Mouse (Mus musculus) activated CD4-positive, CD25-positive, alpha-beta regulatory T cell, adult 4 months (primary cell): ENCODE data around the gene AI854703. TPM values are rescaled to one million over a fixed set of nuclear protein-coding genes. Genes with fewer than 3 reads are reported as not detected.

Experiments
- ATAC-seq: one replicate; pipeline ENCODE4 v1.8.0; 2017
- polyA plus RNA-seq, 2 experiments: library from polyadenylated mRNA; unstranded; fragments of 100-300 nt; shearing (Covaris generic); gene quantifications; one replicate each; pipeline ENCODE4 v1.2.1; 2017

Gene AI854703
- polyA plus RNA-seq, 2 experiments from 2014 or later: 1.2 to 1.7 TPM

DNA sequence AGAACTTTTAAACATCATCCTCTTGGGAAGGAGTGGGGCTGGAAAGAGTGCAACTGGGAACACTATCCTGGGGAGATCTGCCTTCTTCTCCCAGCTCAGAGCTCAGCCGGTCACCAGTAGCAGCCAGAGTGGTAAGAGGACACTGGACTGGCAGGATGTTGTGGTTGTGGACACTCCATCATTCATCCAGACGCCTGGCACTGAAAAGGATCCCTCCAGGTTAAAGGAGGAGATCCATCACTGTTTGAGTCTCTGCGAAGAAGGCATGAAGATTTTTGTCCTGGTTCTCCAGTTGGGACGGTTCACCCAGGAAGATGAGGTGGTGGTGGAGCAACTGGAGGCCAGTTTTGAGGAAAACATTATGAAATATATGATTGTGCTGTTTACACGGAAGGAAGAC is 32.2 kb downstream of the AI854703 start:
- no peak for ATAC-seq

GRCm38 (mm10) chr6:48664750-48665149 is 38.2 kb downstream of the AI854703 start:
- ATAC-seq: peak; percentile 28

DNA sequence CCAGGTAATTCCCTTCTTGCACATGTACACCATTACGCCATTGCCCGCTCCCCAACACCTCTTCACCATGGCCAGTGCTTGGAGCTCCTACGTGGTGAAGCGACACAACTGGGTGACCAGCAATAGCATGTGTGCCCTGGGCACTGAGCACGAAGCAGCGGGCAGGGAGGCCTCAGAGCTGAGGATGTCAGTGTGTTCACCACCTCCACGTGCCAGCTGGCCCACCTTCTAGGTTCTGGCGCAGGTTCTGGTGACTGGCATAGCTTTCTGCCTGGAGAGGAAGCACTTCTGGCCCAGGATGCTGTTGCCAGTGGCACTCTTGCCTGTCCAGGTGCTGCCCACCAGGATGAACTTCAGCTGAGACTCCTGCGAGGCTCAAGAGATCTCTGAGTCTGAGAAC is 38.9 kb downstream of the AI854703 start:
- no peak for ATAC-seq

GRCm38 (mm10) chr6:48666159-48666586 is 39.6 kb downstream of the AI854703 start:
- ATAC-seq: peak; percentile 59

DNA sequence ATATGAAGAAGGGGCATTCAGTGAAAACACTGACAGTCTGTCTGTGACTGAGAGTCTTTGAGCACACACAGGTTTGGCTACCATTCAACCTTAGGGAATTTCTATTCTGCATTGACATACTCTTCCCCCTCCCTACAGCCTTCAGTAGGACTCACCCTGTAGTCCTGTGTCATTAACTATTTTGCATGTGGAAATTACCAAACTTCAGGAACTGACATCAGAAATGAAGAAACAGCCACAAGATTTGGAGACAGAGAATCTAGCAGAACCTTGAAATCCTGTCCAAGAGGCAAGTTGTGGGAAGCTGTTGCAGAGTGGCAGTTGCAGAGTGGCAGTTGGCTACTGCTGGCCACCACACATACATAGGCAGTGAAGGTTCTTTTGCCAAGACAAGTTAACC is 41.5 kb downstream of the AI854703 start:
- no peak for ATAC-seq

DNA sequence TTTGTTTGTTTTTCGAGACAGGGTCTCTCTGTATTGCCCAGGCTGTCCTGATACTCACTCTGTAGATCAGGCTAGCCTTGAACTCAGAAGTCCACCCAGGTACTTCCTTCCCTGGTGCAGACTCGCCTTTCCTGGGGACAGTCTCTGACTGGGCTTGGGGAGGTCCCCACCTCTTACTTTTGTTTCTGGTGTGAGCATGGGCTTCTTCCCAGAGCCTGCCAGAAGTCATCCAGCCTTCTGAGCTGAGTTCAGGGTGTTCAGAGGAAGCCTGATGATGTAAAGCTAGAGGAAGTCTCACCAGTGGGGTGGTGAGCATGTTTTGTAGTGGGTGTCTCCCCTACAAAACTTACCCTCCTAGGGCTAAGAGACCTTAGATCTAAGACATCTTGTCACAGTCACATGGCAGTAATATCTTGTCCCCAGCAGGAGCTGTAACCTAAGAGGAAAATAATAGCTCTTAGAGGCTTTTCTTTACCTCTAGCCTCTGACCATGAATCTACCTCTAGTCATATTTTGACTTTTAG is 42.9 kb downstream of the AI854703 start:
- ATAC-seq: peak; percentile 32

GRCm38 (mm10) chr6:48674291-48675058 is 47.9 kb downstream of the AI854703 start:
- no peak for ATAC-seq

GRCm38 (mm10) chr6:48675400-48675930 is 48.9 kb downstream of the AI854703 start:
- ATAC-seq: no peak

DNA sequence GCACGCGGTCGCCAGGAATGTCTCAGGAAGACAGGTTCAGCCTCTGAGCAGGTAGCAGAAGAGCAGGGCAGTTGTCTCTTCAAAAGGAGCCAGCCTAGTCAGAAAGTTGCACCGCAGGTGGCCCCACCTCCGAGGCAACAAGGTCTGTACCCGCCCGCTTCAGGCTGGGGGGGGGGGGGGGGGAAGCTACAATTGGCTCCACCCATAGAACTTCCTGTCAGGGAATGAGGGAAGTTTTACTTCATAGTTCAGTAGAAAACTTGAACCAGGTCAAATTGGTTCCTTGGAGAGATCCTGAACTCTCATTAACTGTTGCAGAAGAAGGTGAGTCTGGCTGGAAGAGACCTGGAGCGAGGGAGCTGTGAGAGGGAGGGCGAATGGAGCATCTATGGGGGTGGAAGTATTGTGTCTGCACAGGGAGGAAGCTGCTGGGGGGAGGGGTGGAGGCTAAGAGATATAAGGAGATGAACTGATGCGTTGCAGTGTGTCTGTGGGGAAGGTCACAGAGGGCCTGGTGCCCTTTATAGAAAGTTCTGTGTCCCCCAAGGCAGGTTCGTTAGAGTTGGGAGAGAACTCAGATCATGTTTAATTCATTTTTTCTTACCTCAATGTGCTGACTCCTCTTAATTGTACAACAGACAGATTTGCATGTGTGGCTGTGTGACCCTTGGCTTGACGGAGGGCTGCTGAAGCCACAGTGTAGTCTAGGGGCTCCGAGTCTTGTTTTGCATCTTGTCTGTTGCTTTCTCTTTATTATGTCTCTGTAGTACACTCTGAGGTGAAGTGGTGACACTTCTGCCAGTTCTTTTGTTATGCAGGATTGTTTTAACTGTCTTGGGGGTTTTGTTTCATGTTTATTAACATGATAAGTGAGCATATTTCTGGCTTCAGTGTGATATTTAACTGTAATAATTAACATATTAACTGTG is 49.6 kb downstream of the AI854703 start, which contains the start of gene Gimap9:
Gimap9 (plus strand) TSS at position 199 of the 929 bp plus-strand sequence.
- ATAC-seq: peak; percentile 45

DNA sequence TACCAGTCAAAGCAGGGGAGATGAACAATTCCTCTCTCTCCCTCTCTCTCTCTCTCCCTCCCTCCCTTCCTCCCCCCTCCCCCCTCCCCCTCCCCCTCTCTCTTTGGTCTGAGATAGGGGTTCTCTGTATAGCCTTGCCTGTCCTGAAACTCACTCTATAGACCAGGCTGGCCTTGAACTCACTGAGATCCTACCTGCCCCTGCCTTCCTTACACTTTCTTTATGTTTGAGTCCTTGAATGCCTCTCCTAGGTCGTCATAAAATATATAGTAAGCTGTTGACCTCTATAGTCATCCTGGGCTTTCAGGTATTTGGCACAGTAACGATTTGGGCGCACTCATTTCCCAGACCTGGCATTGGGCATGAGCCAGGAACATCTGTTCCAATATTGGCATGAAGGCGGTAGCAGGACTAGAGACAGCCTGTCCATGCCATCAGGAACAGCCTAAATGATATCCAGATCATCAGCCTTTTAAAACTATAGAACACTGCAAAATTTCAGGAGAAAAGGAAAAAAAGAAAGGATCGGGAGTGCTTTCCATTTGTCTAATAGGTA is 50.4 kb downstream of the AI854703 start:
- no peak for ATAC-seq

- no peak for ATAC-seq
These were observed 51.2 kb downstream of the AI854703 start for GRCm38 (mm10) chr6:48677492-48678345.

DNA sequence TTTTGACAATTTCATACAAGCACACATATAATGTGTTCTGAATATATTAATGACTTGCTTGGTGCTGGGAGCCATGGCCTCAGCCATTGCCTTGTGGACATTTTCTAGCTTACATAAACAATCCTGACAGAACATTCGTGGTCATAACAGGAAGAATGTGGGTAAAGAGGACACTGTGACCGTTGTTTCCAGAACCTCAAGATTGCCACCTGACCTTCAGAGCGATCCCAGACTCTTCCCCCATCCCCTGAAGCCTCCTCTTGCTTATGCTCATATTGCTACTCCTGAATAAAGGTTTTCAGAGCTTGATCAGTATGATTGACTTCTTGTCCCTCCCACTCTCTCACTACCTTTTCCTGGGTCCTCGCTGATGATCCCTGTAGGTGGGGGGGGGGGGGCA is 51.8 kb downstream of the AI854703 start:
- ATAC-seq: no peak

GRCm38 (mm10) chr6:48679701-48680100 is 53.1 kb downstream of the AI854703 start:
- ATAC-seq: peak; percentile 25

GRCm38 (mm10) chr6:48680421-48680820 is 53.9 kb downstream of the AI854703 start:
- ATAC-seq: peak; percentile 48

- peak; percentile 50 for ATAC-seq
These were observed 55.0 kb downstream of the AI854703 start for GRCm38 (mm10) chr6:48681472-48682090.

GRCm38 (mm10) chr6:48682271-48682670 is 55.7 kb downstream of the AI854703 start:
- no peak for ATAC-seq

Other genes with a start within 250 kb of the AI854703 start
- 10 to 100 TPM in 1 of 2 experiments, 1 to 10 TPM in 1; 9.8 to 11.1 TPM for gene Krba1, start 231.2 kb upstream of the AI854703 start, polyA plus RNA-seq
- 1 to 10 TPM; 7.4 to 9.7 TPM for gene Zfp467, start 180.9 kb upstream of the AI854703 start, polyA plus RNA-seq
- gene Sspo, start 178.5 kb upstream of the AI854703 start, polyA plus RNA-seq: under 1 TPM; 0.04 to 0.55 TPM
- not detected for gene Atp6v0e2, start 89.1 kb upstream of the AI854703 start, polyA plus RNA-seq
- gene Lrrc61, start 72.0 kb upstream of the AI854703 start, polyA plus RNA-seq: 10 to 100 TPM; 35.8 to 39.8 TPM
- gene Rarres2, start 54.0 kb upstream of the AI854703 start, polyA plus RNA-seq: under 1 TPM in 1 of 2 experiments, not detected in 1; 0.83 TPM
- not detected for gene Gm45021, start 37.2 kb upstream of the AI854703 start, polyA plus RNA-seq
- gene Repin1, start 32.9 kb upstream of the AI854703 start, polyA plus RNA-seq: 1 to 10 TPM; 2.1 to 3.3 TPM
- not detected for gene Gm44965, start 32.8 kb upstream of the AI854703 start, polyA plus RNA-seq
- gene Zfp775, start 24.7 kb upstream of the AI854703 start, polyA plus RNA-seq: 1 to 10 TPM; 4.8 to 6.1 TPM
- 100 to 1,000 TPM in 1 of 2 experiments, 10 to 100 TPM in 1; 97.4 to 135 TPM for gene Gimap8, start 20.5 kb downstream of the AI854703 start, polyA plus RNA-seq
- gene Gimap9, start 49.4 kb downstream of the AI854703 start, polyA plus RNA-seq: 100 to 1,000 TPM; 237 to 239 TPM
- 1,000 to 10,000 TPM; 1,705 to 1,816 TPM for gene Gimap4, start 57.8 kb downstream of the AI854703 start, polyA plus RNA-seq
- 100 to 1,000 TPM; 849 to 944 TPM for gene Gimap6, start 81.5 kb downstream of the AI854703 start, polyA plus RNA-seq
- gene Gm28053, start 91.8 kb downstream of the AI854703 start, polyA plus RNA-seq: 10 to 100 TPM; 42.8 to 45.0 TPM
- gene Gimap7, start 91.9 kb downstream of the AI854703 start, polyA plus RNA-seq: 100 to 1,000 TPM; 444 to 529 TPM
- 100 to 1,000 TPM; 321 to 429 TPM for gene Gimap1, start 112.3 kb downstream of the AI854703 start, polyA plus RNA-seq
- 100 to 1,000 TPM; 198 to 220 TPM for gene Gimap5, start 119.4 kb downstream of the AI854703 start, polyA plus RNA-seq
- 1,000 to 10,000 TPM; 1,102 to 1,198 TPM for gene Gimap3, start 144.1 kb downstream of the AI854703 start, polyA plus RNA-seq
- gene Tmem176a, start 214.2 kb downstream of the AI854703 start, polyA plus RNA-seq: 10 to 100 TPM; 14.5 to 16.2 TPM
- 10 to 100 TPM; 19.4 to 29.2 TPM for gene Tmem176b, start 214.7 kb downstream of the AI854703 start, polyA plus RNA-seq
- not detected for gene Aoc1, start 246.1 kb downstream of the AI854703 start, polyA plus RNA-seq